Mouse (Mus musculus) gastrocnemius, postnatal 14 days (tissue): ENCODE data around the gene Ccdc18. TPM values are rescaled to one million over a fixed set of nuclear protein-coding genes. Genes with fewer than 3 reads are reported as not detected.
"Not testable (repeated sequence)": the region's sequence is repeated elsewhere in the genome, so short reads cannot be mapped to it uniquely, and the experiment has no call there.

ENCODE experiments used
- DNase-seq: peaks from one replicate; pipeline ENCODE4 v3.0.0; 2021; ENCODE audit warnings: mixed read lengths
- intact Hi-C: fragments of 180-260 bp; cut with DNase I; formaldehyde crosslinking; loops from one replicate; pipeline ENCODE4 v1.15.1; 2025; ENCODE audit warnings: low total_unique reads
- long read RNA-seq, 2 experiments: library from polyadenylated mRNA; stranded (forward); transcript quantifications; one replicate each; pipeline ENCODE4 v2.0.0; 2021
- total RNA-seq, 2 experiments: library from RNA; stranded (reverse); gene quantifications; 2 replicates each; pipeline ENCODE4 v1.2.3; 2021

The Ccdc18 gene
- total RNA-seq = under 1 TPM; 0.42 to 0.43 TPM
- long read RNA-seq, experiment 1, partial matches to known transcripts = 0 of 1 reads
- long read RNA-seq, experiment 1, other reads (novel, unspliced or antisense) = 1 of 1 reads
- long read RNA-seq, experiment 2 = 0 reads

GRCm38 (mm10) chr5:108132441-108133243, at the start of gene Ccdc18, which contains the start of gene Tmed5:
Ccdc18 (plus strand) TSS chr5:108132875.
Tmed5 (minus strand) TSS chr5:108132620.
- intact Hi-C loops = no loop called here
- DNase-seq = peak; percentile 97

GRCm38 (mm10) chr5:108085440-108085839, 47.2 kb upstream of the Ccdc18 start:
- intact Hi-C loops = loop anchor here (10.0 kb wide), 1 partner anchor 51 kb away; no protein-coding TSS in a partner anchor
- DNase-seq = no peak

GRCm38 (mm10) chr5:108092731-108093130, 39.9 kb upstream of the Ccdc18 start:
- intact Hi-C loops, DNase-seq: not testable (repeated sequence)

- DNase-seq = no peak
Measured at GRCm38 (mm10) chr5:108097676-108098075, 35.0 kb upstream of the Ccdc18 start.

GRCm38 (mm10) chr5:108100196-108100595, 32.5 kb upstream of the Ccdc18 start:
- intact Hi-C loops = no loop called here
- no peak for DNase-seq

More at GRCm38 (mm10) chr5:108097676-108098075, 35.0 kb upstream of the Ccdc18 start:
- intact Hi-C loops = no loop called here

- intact Hi-C loops = no loop called here
- no peak for DNase-seq
Measured at GRCm38 (mm10) chr5:108104306-108104705, 28.4 kb upstream of the Ccdc18 start.

- no peak for DNase-seq
- intact Hi-C loops = no loop called here
Measured at GRCm38 (mm10) chr5:108109346-108109745, 23.3 kb upstream of the Ccdc18 start.

GRCm38 (mm10) chr5:108117693-108118092, 15.0 kb upstream of the Ccdc18 start:
- intact Hi-C loops = no loop called here
- no peak for DNase-seq

GRCm38 (mm10) chr5:108120221-108120900, 12.3 kb upstream of the Ccdc18 start:
- intact Hi-C loops = no loop called here
- no peak for DNase-seq

GRCm38 (mm10) chr5:108131849-108132440, 730 bp upstream of the Ccdc18 start:
- intact Hi-C loops = no loop called here
- DNase-seq = no peak

- intact Hi-C loops = no loop called here
- DNase-seq = no peak
Measured at GRCm38 (mm10) chr5:108152592-108152991, 19.9 kb downstream of the Ccdc18 start.

GRCm38 (mm10) chr5:108160796-108161195, 28.1 kb downstream of the Ccdc18 start:
- intact Hi-C loops = no loop called here
- DNase-seq = no peak

GRCm38 (mm10) chr5:108163695-108164094, 31.0 kb downstream of the Ccdc18 start:
- intact Hi-C loops = no loop called here
- DNase-seq = no peak

- no peak for DNase-seq
- intact Hi-C loops = no loop called here
Measured at GRCm38 (mm10) chr5:108184050-108184449, 51.4 kb downstream of the Ccdc18 start.

- intact Hi-C loops = no loop called here
- DNase-seq = no peak
Measured at GRCm38 (mm10) chr5:108188967-108189366, 56.3 kb downstream of the Ccdc18 start.

GRCm38 (mm10) chr5:108206008-108206407, 73.3 kb downstream of the Ccdc18 start:
- no peak for DNase-seq
- intact Hi-C loops = no loop called here

- DNase-seq = no peak
- intact Hi-C loops = no loop called here
Measured at GRCm38 (mm10) chr5:108211512-108211911, 78.8 kb downstream of the Ccdc18 start.

- DNase-seq = no peak
- intact Hi-C loops = no loop called here
Measured at GRCm38 (mm10) chr5:108214928-108215327, 82.3 kb downstream of the Ccdc18 start.

- intact Hi-C loops = no loop called here
- no peak for DNase-seq
Measured at GRCm38 (mm10) chr5:108224077-108224476, 91.4 kb downstream of the Ccdc18 start.

- no peak for DNase-seq
- intact Hi-C loops = no loop called here
Measured at GRCm38 (mm10) chr5:108226159-108226558, 93.5 kb downstream of the Ccdc18 start.
